Mouse (Mus musculus) A20 (cell line): ENCODE results near the gene Fbxo6.
"Not testable (repeated sequence)": the region's sequence is repeated elsewhere in the genome, so short reads cannot be mapped to it uniquely, and the experiment has no call there.

Experiments used
- DNase-seq: peaks from one replicate; pipeline ENCODE4 v3.0.0-alpha.2; 2011; ENCODE audit warnings: low read depth, low spot score

Gene Fbxo6

GRCm38 (mm10) chr4:148151267-148152168 lies at the start of gene Fbxo6:
Gene Fbxo6 (minus strand): TSS chr4:148152140.
- peak; percentile 93 for DNase-seq

- DNase-seq: no peak
These were observed 46.8 kb upstream of the Fbxo6 start for GRCm38 (mm10) chr4:148198721-148199120.

GRCm38 (mm10) chr4:148194400-148194799 lies 42.5 kb upstream of the Fbxo6 start:
- no peak for DNase-seq

- DNase-seq: no peak
These were observed 40.8 kb upstream of the Fbxo6 start for GRCm38 (mm10) chr4:148192707-148193245.

GRCm38 (mm10) chr4:148188767-148189166 lies 36.8 kb upstream of the Fbxo6 start:
- DNase-seq: not testable (repeated sequence)

GRCm38 (mm10) chr4:148185819-148186218 lies 33.9 kb upstream of the Fbxo6 start:
- peak; percentile 44 for DNase-seq

GRCm38 (mm10) chr4:148184564-148184963 lies 32.6 kb upstream of the Fbxo6 start:
- DNase-seq: no peak

- no peak for DNase-seq
These were observed 30.4 kb upstream of the Fbxo6 start for GRCm38 (mm10) chr4:148182363-148182762.

GRCm38 (mm10) chr4:148181483-148181882 lies 29.5 kb upstream of the Fbxo6 start:
- DNase-seq: no peak

GRCm38 (mm10) chr4:148177716-148178115 lies 25.8 kb upstream of the Fbxo6 start:
- no peak for DNase-seq

GRCm38 (mm10) chr4:148176603-148177002 lies 24.7 kb upstream of the Fbxo6 start:
- not testable (repeated sequence) for DNase-seq

- no peak for DNase-seq
These were observed 22.5 kb upstream of the Fbxo6 start for GRCm38 (mm10) chr4:148174495-148174862.

- DNase-seq: no peak
These were observed 22.0 kb upstream of the Fbxo6 start for GRCm38 (mm10) chr4:148173811-148174494.

GRCm38 (mm10) chr4:148171261-148171660 lies 19.3 kb upstream of the Fbxo6 start:
- DNase-seq: no peak

- DNase-seq: peak; percentile 54
These were observed 18.9 kb upstream of the Fbxo6 start for GRCm38 (mm10) chr4:148170842-148171241.

- DNase-seq: no peak
These were observed 17.6 kb upstream of the Fbxo6 start for GRCm38 (mm10) chr4:148169586-148169985.

GRCm38 (mm10) chr4:148168287-148168686 lies 16.3 kb upstream of the Fbxo6 start:
- peak; percentile 69 for DNase-seq

- DNase-seq: peak; percentile 74
These were observed 15.0 kb upstream of the Fbxo6 start for GRCm38 (mm10) chr4:148166986-148167385.

GRCm38 (mm10) chr4:148166431-148166830 lies 14.5 kb upstream of the Fbxo6 start:
- DNase-seq: no peak

GRCm38 (mm10) chr4:148165551-148165950 lies 13.6 kb upstream of the Fbxo6 start:
- no peak for DNase-seq

- DNase-seq: no peak
These were observed 12.5 kb upstream of the Fbxo6 start for GRCm38 (mm10) chr4:148164461-148164860.

- DNase-seq: peak; percentile 87
These were observed 12.1 kb upstream of the Fbxo6 start for GRCm38 (mm10) chr4:148164002-148164439.
